Mouse (Mus musculus): Measurements from ENCODE around the gene Cox20. TPM values are rescaled to one million over a fixed set of nuclear protein-coding genes. Genes with fewer than 3 reads are reported as not detected.
"Not testable (repeated sequence)": the region's sequence is repeated elsewhere in the genome, so short reads cannot be mapped to it uniquely, and the experiment has no call there.

The Cox20 gene
- polyA plus RNA-seq, 1 experiment from 2014 or later: 149 TPM

DNA sequence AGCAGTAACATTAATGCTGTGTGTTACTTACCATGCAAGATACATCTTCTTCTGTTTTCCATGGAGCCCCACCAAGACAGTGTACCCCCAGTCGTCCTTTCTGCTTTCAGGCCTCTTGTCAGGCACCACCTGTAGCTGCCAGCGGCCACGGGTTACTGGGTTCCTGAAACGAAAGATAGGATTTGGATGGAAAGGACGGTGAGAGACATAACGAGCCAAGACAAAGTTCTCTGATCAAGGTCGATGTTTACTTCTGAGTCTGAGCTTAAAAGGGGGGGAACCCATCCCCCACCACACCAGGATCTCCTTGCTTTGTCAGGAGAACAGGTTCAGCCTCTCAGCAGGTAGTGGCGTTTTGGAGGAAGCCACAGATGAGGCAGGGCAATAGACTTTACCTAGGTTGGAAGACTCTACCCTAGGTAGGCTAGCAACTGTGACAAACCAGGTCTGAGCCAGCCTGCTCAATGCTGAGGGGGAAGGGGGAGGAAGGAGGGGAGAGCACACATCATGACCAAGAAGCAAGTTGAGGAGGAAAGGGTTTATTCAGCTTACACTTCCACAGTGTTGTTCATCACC lies 31.2 kb upstream of the Cox20 start:
- Histone ChIP-seq H3K36me3 (ENCODE audit: control insufficient read depth, insufficient read depth, low read length) (no peaks in the 10 kb centered on the region), H3K9me3 (ENCODE audit: control insufficient read depth, low read depth, low read length) (no peaks in the 10 kb centered on the region; the same call in 1 of the 2 replicates), H3K4me1 (ENCODE audit: control insufficient read depth, insufficient read depth, low read length) (no peaks in the 10 kb centered on the region), H3K4me2 (replicated peaks; ENCODE audit: low read depth, low read length) (no peak overlapping the region), H3K9ac (replicated peaks; ENCODE audit: low read depth, low read length) (no peak overlapping the region), H3K27me3 (ENCODE audit: control insufficient read depth, insufficient read depth, low read length) (no peaks in the 10 kb centered on the region), H3K27ac (ENCODE audit: low read length) (no peak overlapping the region), H3K4me3 (ENCODE audit: low read depth, low read length) (no peak overlapping the region)
- WGBS: 53% methylated on average over 8 of the region's 8 CpGs
- ATAC-seq (ENCODE audit: insufficient number of reproducible peaks, insufficient read depth, low FRiP score, low read depth): no peak

DNA sequence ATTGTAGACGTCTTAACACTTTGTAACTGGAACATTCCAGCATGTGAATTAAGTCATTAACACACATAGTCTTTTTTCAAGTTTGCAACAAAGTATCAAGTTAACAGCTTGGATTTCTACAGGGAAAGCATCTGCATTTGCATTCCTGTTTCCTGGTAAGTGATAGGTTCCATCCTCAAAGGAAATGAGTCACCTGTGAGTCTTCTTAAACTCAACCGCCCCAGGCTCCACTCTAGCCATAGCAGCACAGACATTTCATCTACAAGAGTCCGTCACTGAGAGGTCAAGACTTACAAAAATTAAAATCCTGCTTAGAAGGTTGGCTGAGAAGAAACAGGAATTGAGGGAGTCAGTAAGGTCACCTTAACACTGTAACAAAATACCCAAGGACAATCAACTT lies 27.2 kb upstream of the Cox20 start:
- H3K27ac ChIP-seq (ENCODE audit: low read length): no peak overlapping the region
- H3K4me1 ChIP-seq (ENCODE audit: control insufficient read depth, insufficient read depth, low read length): no peaks in the 10 kb centered on the region
- no peak overlapping the region for H3K4me3 ChIP-seq (ENCODE audit: low read depth, low read length)
- no peak for ATAC-seq (ENCODE audit: insufficient number of reproducible peaks, insufficient read depth, low FRiP score, low read depth)
- no peaks in the 10 kb centered on the region for H3K27me3 ChIP-seq (ENCODE audit: control insufficient read depth, insufficient read depth, low read length)
- WGBS: 72% methylated on average over 3 of the region's 3 CpGs
- H3K4me2 ChIP-seq (replicated peaks; ENCODE audit: low read depth, low read length): no peak overlapping the region
- no peak overlapping the region for H3K9ac ChIP-seq (replicated peaks; ENCODE audit: low read depth, low read length)
- no peaks in the 10 kb centered on the region for H3K36me3 ChIP-seq (ENCODE audit: control insufficient read depth, insufficient read depth, low read length)
- H3K9me3 ChIP-seq (ENCODE audit: control insufficient read depth, low read depth, low read length): no peaks in the 10 kb centered on the region

DNA sequence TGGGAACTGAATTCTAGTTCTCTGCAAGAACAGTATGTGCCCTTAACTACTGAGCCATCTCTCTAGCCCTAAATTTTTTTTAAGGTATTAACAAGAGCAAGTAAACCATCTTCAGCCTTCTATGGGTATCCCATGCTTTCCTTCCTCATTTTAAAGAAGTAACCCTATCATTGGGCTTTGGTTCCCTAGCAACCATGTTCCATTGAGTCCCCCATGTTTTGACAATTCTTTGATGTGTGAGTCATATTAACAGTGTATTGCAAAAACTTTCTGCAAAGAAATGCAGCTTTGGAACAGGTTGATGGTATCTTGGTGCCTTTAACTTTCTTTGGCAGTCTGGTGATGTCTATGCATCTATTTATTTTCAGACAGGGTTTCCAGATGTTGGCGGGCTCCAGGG lies 24.9 kb upstream of the Cox20 start:
- no peak for ATAC-seq (ENCODE audit: insufficient number of reproducible peaks, insufficient read depth, low FRiP score, low read depth)
- no peaks in the 10 kb centered on the region for H3K9me3 ChIP-seq (ENCODE audit: control insufficient read depth, low read depth, low read length)
- 84% methylated on average over 1 of the region's 1 CpGs for WGBS
- no peak overlapping the region for H3K4me3 ChIP-seq (ENCODE audit: low read depth, low read length)
- H3K4me2 ChIP-seq (replicated peaks; ENCODE audit: low read depth, low read length): no peak overlapping the region
- H3K27me3 ChIP-seq (ENCODE audit: control insufficient read depth, insufficient read depth, low read length): no peaks in the 10 kb centered on the region
- no peak overlapping the region for H3K27ac ChIP-seq (ENCODE audit: low read length)
- no peak overlapping the region for H3K9ac ChIP-seq (replicated peaks; ENCODE audit: low read depth, low read length)
- no peaks in the 10 kb centered on the region for H3K4me1 ChIP-seq (ENCODE audit: control insufficient read depth, insufficient read depth, low read length)
- no peaks in the 10 kb centered on the region for H3K36me3 ChIP-seq (ENCODE audit: control insufficient read depth, insufficient read depth, low read length)

DNA sequence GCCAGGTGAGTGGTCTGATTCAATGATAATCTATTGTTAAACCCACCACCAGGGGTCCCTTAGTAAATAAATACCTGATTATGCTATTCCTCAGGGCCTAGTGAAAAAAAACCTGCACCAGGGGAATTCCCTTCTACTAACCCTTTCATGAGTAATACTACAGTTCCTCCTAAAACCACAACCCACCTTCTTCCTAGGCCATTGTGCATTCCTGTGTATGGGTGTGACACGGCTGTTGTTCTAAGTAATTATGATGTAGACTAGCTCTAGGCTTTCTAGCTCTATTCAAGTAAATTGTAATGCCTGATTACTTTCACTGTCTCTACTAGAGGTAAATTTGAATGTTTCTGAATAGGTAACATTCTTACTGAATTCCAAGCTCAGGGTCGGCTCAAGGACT lies 17.7 kb upstream of the Cox20 start:
- not testable (repeated sequence) for H3K4me2 ChIP-seq (replicated peaks; ENCODE audit: low read depth, low read length); ATAC-seq (ENCODE audit: insufficient number of reproducible peaks, insufficient read depth, low FRiP score, low read depth); H3K4me3 ChIP-seq (ENCODE audit: low read depth, low read length); H3K9me3 ChIP-seq (ENCODE audit: control insufficient read depth, low read depth, low read length); H3K27ac ChIP-seq (ENCODE audit: low read length); H3K4me1 ChIP-seq (ENCODE audit: control insufficient read depth, insufficient read depth, low read length); H3K36me3 ChIP-seq (ENCODE audit: control insufficient read depth, insufficient read depth, low read length); H3K27me3 ChIP-seq (ENCODE audit: control insufficient read depth, insufficient read depth, low read length); H3K9ac ChIP-seq (replicated peaks; ENCODE audit: low read depth, low read length)
- WGBS: 84% methylated on average over 2 of the region's 2 CpGs

DNA sequence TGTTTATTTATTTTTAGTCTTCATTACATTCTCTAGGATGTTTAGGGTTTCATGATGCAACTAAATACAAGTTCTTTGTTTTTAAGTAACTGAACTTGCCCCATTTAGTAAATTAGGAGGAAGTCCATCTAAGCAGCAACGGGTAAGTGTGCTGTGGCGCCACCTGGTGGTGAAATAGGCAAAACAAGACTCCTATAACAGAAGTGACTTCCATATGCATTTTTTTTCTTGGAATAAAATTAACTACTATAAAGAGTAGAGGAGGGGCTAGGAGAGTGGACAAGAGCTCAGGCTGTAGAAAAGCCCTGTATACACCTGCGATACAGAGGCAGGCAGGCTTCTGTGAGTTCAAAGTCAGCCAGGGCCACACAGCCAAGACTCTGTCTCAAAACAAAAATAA lies 15.5 kb upstream of the Cox20 start:
- H3K4me2 ChIP-seq (replicated peaks; ENCODE audit: low read depth, low read length): no peak overlapping the region
- no peak overlapping the region for H3K27ac ChIP-seq (ENCODE audit: low read length)
- no peak for ATAC-seq (ENCODE audit: insufficient number of reproducible peaks, insufficient read depth, low FRiP score, low read depth)

DNA sequence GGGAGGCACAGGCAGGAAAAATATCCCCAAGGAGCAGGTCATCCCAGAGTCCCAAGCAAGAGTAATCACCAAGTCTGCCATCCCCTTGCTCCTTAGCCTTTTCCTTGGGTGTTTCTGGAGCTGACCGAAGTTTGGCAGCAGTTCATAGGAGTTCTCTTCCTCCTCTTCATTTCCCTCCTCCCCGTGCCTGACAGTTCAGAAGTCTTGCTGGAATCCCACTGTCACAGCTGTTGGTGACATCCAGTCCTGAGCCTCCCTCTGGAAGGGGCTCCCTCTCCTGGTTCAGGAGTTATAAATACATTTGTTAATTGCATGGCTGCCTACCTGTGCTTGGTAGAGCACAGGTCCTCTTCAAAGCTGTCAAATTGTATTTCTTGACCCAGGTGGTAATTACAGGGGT lies 9.4 kb upstream of the Cox20 start:
- Histone ChIP-seq H3K4me1 (ENCODE audit: control insufficient read depth, insufficient read depth, low read length) (no peaks in the 10 kb centered on the region), H3K4me3 (ENCODE audit: low read depth, low read length) (no peak overlapping the region), H3K4me2 (replicated peaks; ENCODE audit: low read depth, low read length) (no peak overlapping the region), H3K36me3 (ENCODE audit: control insufficient read depth, insufficient read depth, low read length) (no peaks in the 10 kb centered on the region), H3K9ac (replicated peaks; ENCODE audit: low read depth, low read length) (no peak overlapping the region), H3K27ac (ENCODE audit: low read length) (no peak overlapping the region), H3K9me3 (ENCODE audit: control insufficient read depth, low read depth, low read length) (no peaks in the 10 kb centered on the region), H3K27me3 (ENCODE audit: control insufficient read depth, insufficient read depth, low read length) (no peaks in the 10 kb centered on the region)
- no peak for ATAC-seq (ENCODE audit: insufficient number of reproducible peaks, insufficient read depth, low FRiP score, low read depth)
- 69% methylated on average over 2 of the region's 2 CpGs for WGBS

More for the DNA sequence above, 15.5 kb upstream of the Cox20 start:
- H3K9me3 ChIP-seq (ENCODE audit: control insufficient read depth, low read depth, low read length): no peaks in the 10 kb centered on the region
- WGBS: 32% methylated on average over 3 of the region's 3 CpGs
- H3K4me3 ChIP-seq (ENCODE audit: low read depth, low read length): no peak overlapping the region
- H3K4me1 ChIP-seq (ENCODE audit: control insufficient read depth, insufficient read depth, low read length): no peaks in the 10 kb centered on the region
- no peak overlapping the region for H3K9ac ChIP-seq (replicated peaks; ENCODE audit: low read depth, low read length)
- no peaks in the 10 kb centered on the region for H3K36me3 ChIP-seq (ENCODE audit: control insufficient read depth, insufficient read depth, low read length)
- no peaks in the 10 kb centered on the region for H3K27me3 ChIP-seq (ENCODE audit: control insufficient read depth, insufficient read depth, low read length)

DNA sequence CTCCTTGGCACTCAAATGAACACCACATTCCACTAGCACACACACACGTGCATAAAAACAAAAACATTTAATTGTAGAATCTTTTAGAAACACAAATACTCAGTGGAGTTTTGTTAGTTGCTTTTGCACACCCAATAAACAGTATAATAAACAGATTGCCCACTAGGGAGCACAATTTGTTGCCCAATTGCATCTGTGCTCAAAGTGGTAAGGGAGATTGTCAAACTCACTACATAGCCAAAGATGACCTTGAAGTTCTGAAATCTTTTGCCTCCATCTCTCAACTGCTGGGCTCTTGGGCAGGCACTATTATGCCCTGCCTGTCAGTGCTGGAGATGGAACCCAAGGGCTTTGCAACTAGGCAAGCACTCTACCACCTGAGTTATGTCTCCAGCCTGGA lies 8.8 kb upstream of the Cox20 start:
- Histone ChIP-seq H3K9me3 (ENCODE audit: control insufficient read depth, low read depth, low read length) (no peaks in the 10 kb centered on the region), H3K27me3 (ENCODE audit: control insufficient read depth, insufficient read depth, low read length) (no peaks in the 10 kb centered on the region), H3K4me1 (ENCODE audit: control insufficient read depth, insufficient read depth, low read length) (no peaks in the 10 kb centered on the region), H3K4me3 (ENCODE audit: low read depth, low read length) (no peak overlapping the region), H3K36me3 (ENCODE audit: control insufficient read depth, insufficient read depth, low read length) (no peaks in the 10 kb centered on the region), H3K9ac (replicated peaks; ENCODE audit: low read depth, low read length) (no peak overlapping the region), H3K27ac (ENCODE audit: low read length) (no peak overlapping the region), H3K4me2 (replicated peaks; ENCODE audit: low read depth, low read length) (no peak overlapping the region)
- 81% methylated on average over 1 of the region's 1 CpGs for WGBS
- ATAC-seq (ENCODE audit: insufficient number of reproducible peaks, insufficient read depth, low FRiP score, low read depth): no peak

DNA sequence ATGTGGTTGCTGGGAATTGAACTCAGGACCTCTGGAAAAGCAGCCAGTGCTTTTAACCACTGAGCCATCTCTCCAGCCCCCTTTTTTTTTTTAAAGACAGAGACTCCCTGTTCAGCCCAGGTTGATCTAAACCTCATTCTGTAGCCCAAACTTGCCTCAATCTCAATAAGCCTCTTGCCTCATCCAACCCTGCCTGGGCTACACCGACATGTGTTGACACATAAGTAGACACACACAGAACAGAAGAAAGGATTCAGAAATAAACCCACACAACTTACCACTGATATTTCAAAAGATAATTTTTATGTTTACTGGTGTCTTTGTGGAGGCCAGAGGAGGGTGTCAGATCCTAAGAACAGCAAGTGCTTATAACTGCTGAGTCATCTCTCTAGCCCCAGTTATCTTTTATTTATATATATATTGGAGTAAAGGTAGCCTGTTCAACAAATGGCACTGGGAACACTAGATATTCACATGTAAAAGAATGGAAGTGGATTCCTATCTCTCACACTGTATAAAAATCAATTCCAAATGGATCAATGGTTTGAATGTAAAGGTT lies 5.8 kb upstream of the Cox20 start:
- ATAC-seq (ENCODE audit: insufficient number of reproducible peaks, insufficient read depth, low FRiP score, low read depth): no peak
- Histone ChIP-seq H3K4me3 (ENCODE audit: low read depth, low read length) (no peak overlapping the region), H3K27me3 (ENCODE audit: control insufficient read depth, insufficient read depth, low read length) (no peaks in the 10 kb centered on the region), H3K27ac (ENCODE audit: low read length) (no peak overlapping the region), H3K9me3 (ENCODE audit: control insufficient read depth, low read depth, low read length) (no peaks in the 10 kb centered on the region), H3K36me3 (ENCODE audit: control insufficient read depth, insufficient read depth, low read length) (no peaks in the 10 kb centered on the region), H3K4me2 (replicated peaks; ENCODE audit: low read depth, low read length) (no peak overlapping the region), H3K9ac (replicated peaks; ENCODE audit: low read depth, low read length) (no peak overlapping the region), H3K4me1 (ENCODE audit: control insufficient read depth, insufficient read depth, low read length) (no peaks in the 10 kb centered on the region)
- WGBS: 97% methylated on average over 1 of the region's 1 CpGs

DNA sequence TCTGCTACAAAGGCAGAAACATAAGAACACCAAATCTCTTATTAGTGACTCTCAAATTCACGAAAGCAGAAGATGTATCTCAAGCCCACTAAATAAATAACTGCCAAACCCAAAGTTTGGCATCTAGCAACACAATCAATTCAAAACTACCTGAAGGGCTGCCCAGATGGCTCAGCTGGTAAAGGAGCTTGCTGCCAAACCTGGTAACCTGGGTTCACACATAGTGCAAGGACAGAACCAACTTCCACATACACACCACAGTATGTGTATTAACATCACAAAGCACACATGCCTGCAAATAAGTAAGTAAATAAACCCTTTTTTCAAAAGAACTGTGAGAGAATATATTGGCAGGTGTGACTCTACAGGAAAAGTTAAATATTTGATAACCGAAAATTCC lies 4.7 kb upstream of the Cox20 start:
- Histone ChIP-seq H3K9me3 (ENCODE audit: control insufficient read depth, low read depth, low read length) (no peaks in the 10 kb centered on the region), H3K36me3 (ENCODE audit: control insufficient read depth, insufficient read depth, low read length) (no peaks in the 10 kb centered on the region), H3K27me3 (ENCODE audit: control insufficient read depth, insufficient read depth, low read length) (no peaks in the 10 kb centered on the region), H3K4me1 (ENCODE audit: control insufficient read depth, insufficient read depth, low read length) (no peaks in the 10 kb centered on the region), H3K4me3 (ENCODE audit: low read depth, low read length) (no peak overlapping the region), H3K27ac (ENCODE audit: low read length) (no peak overlapping the region), H3K9ac (replicated peaks; ENCODE audit: low read depth, low read length) (no peak overlapping the region), H3K4me2 (replicated peaks; ENCODE audit: low read depth, low read length) (no peak overlapping the region)
- ATAC-seq (ENCODE audit: insufficient number of reproducible peaks, insufficient read depth, low FRiP score, low read depth): no peak
- WGBS: 75% methylated on average over 2 of the region's 2 CpGs
